ENCODE assay signal across 8 mouse cellular contexts in the genomic region with DNA sequence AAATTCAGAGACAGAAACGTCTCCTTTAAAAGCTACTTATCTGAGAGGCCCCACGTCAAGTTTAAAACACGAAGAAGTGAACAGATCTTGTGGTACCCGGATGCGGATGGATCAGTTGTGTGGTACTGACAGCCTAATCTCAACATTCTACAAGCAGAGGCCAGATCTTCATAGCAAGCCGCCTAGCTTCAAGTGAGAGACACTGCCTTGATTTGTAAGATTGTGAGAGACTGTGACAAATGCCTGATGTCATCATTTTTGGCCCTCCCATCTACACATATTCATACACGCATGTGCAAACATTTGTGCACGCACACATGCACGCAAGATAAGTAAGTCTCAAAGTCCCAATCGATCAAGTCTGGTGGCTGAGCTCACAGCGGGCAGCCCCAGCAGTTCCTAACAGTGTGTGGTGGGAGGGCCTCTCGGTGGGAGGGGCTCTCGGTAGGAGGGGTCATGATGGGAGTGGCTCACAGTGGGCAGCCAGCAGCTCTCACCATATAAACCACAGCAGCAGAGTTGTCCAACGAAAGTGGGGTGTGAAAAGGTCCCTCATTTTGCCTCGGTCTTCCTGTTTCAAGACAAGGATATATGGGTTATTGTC. TPM values are rescaled to one million over a fixed set of nuclear protein-coding genes. Genes with fewer than 3 reads are reported as not detected.
DNase-seq lines count a peak whose midpoint lies in the region; ATAC-seq and TF ChIP-seq lines count a peak whose summit lies in the region.

No protein-coding gene starts in this region.

- H3K9me3 ChIP-seq in forebrain, embryonic 12.5 days = no peaks in the 10 kb centered on the region
- no peaks in the 10 kb centered on the region for H3K9me3 ChIP-seq in forebrain, embryonic 14.5 days (replicated peaks; ENCODE audit: control insufficient read depth, low read length)
- H3K9me3 ChIP-seq in intestine, embryonic 16.5 days (ENCODE audit: control insufficient read depth, low read length) = no peaks in the 10 kb centered on the region

- 0 out of 2 replicates have a peak, but pooled peaks cover 8% of the 10 kb centered on the region for H3K27me3 ChIP-seq in forebrain, embryonic 12.5 days
- no peaks in the 10 kb centered on the region for H3K27me3 ChIP-seq in forebrain, embryonic 14.5 days (replicated peaks; ENCODE audit: control insufficient read depth, insufficient read depth, low read length)
- H3K27me3 ChIP-seq in intestine, embryonic 16.5 days (replicated peaks; ENCODE audit: control insufficient read depth, insufficient read depth, low read length) = no peaks in the 10 kb centered on the region

- no peak overlapping the region for H3K4me3 ChIP-seq in forebrain, embryonic 12.5 days (replicated peaks)
- H3K4me3 ChIP-seq in forebrain, embryonic 14.5 days (ENCODE audit: low read depth, low read length) = no peak overlapping the region
- 0 out of 2 replicates have a peak overlapping the region, but pooled peaks have one; percentile 0 for H3K4me3 ChIP-seq in intestine, embryonic 16.5 days (ENCODE audit: low read length)
- no peak overlapping the region for H3K4me3 ChIP-seq in lung, adult 2 months (replicated peaks; ENCODE audit: extremely low read depth, low read depth, low read length)

- H3K27ac ChIP-seq in forebrain, embryonic 12.5 days = no peak overlapping the region
- H3K27ac ChIP-seq in forebrain, embryonic 14.5 days (ENCODE audit: low read depth, low read length) = no peak overlapping the region
- H3K27ac ChIP-seq in intestine, embryonic 16.5 days (ENCODE audit: low read length) = peak overlapping the region; percentile 76

- no peak overlapping the region for H3K9ac ChIP-seq in forebrain, embryonic 12.5 days
- H3K9ac ChIP-seq in forebrain, embryonic 14.5 days (ENCODE audit: low read length) = no peak overlapping the region
- no peak overlapping the region for H3K9ac ChIP-seq in intestine, embryonic 16.5 days (ENCODE audit: low read depth, low read length)

- 23% methylated on average over 15 of the region's 15 CpGs for WGBS in forebrain, embryonic 12.5 days
- WGBS in forebrain, embryonic 14.5 days = 15% methylated on average over 15 of the region's 15 CpGs
- 12% methylated on average over 15 of the region's 15 CpGs for WGBS in intestine, embryonic 16.5 days
- WGBS in lung, adult 2 months = 11% methylated on average over 15 of the region's 15 CpGs

- H3K4me1 ChIP-seq in forebrain, embryonic 12.5 days = peaks cover 15% of the 10 kb centered on the region
- no peaks in the 10 kb centered on the region for H3K4me1 ChIP-seq in forebrain, embryonic 14.5 days (ENCODE audit: control insufficient read depth, insufficient read depth, low read length)
- peaks cover 12% of the 10 kb centered on the region for H3K4me1 ChIP-seq in intestine, embryonic 16.5 days (ENCODE audit: control insufficient read depth, insufficient read depth, low read length)
- no peaks in the 10 kb centered on the region for H3K4me1 ChIP-seq in lung, adult 2 months (ENCODE audit: control insufficient read depth, insufficient read depth, low read length)

- no peak for TF ChIP-seq CTCF in lung, adult 2 months (IDR thresholded peaks at IDR 0.05; ENCODE audit: insufficient read depth, low read length)

- no peak for DNase-seq in forebrain, embryonic 14.5 days (ENCODE audit: low spot score)
- peak; percentile 67 for DNase-seq in A20 (ENCODE audit: low read depth, low spot score)
- peak; percentile 52 for DNase-seq in embryo, embryonic 11 days
- peak; percentile 30 for DNase-seq in lung, adult 2 months
- peak; percentile 75 for DNase-seq in yolk sac, embryonic 10.5 days (ENCODE audit: low spot score)
- no peak for DNase-seq in cerebellum, postnatal 36 days

- ATAC-seq in forebrain, embryonic 12.5 days (ENCODE audit: low FRiP score) = no peak
- ATAC-seq in forebrain, embryonic 14.5 days = no peak
- peak; percentile 95 for ATAC-seq in intestine, embryonic 16.5 days

- H3K4me2 ChIP-seq in forebrain, embryonic 12.5 days = peak overlapping the region; percentile 24; the same call in 1 of the 2 replicates
- no peak overlapping the region for H3K4me2 ChIP-seq in forebrain, embryonic 14.5 days (ENCODE audit: low read length)
- H3K4me2 ChIP-seq in intestine, embryonic 16.5 days (ENCODE audit: low read depth, low read length) = peak overlapping the region; percentile 17; the same call in 1 of the 2 replicates

- peaks cover 3% of the 10 kb centered on the region; the same call in 1 of the 2 replicates for H3K36me3 ChIP-seq in forebrain, embryonic 12.5 days (replicated peaks)
- H3K36me3 ChIP-seq in forebrain, embryonic 14.5 days (ENCODE audit: control insufficient read depth, insufficient read depth, low read length) = peaks cover 30% of the 10 kb centered on the region
- H3K36me3 ChIP-seq in intestine, embryonic 16.5 days (ENCODE audit: control insufficient read depth, insufficient read depth, low read length) = no peaks in the 10 kb centered on the region

- no peak for TF ChIP-seq POLR2A in lung, adult 2 months (IDR thresholded peaks at IDR 0.05; ENCODE audit: borderline replicate concordance, extremely low read depth, low read depth, low read length)

RNA-seq across cellular contexts. Expression of a gene that starts 23.8 kb away (rescaled TPM):
- 15.8 and 16.9 TPM in 2 replicates for polyA plus RNA-seq in forebrain, embryonic 12.5 days (2016; fragmentation: Nextera tagmentation; extraction: Ambion mirVana)
- 13.9 and 16.9 TPM in 2 replicates for polyA plus RNA-seq in forebrain, embryonic 14.5 days (2014; fragmentation: Nextera tagmentation; extraction: Ambion mirVana)
- 9.1 and 9.3 TPM in 2 replicates for polyA plus RNA-seq in intestine, embryonic 16.5 days (2015; fragmentation: Nextera tagmentation; extraction: Ambion mirVana)
- 17.0 and 19.7 TPM in 2 replicates for polyA plus RNA-seq in lung, adult 2 months (2012; rRNA removed)

RNA-seq across cellular contexts. Expression of a gene that starts 37.9 kb away (rescaled TPM):
- polyA plus RNA-seq in forebrain, embryonic 12.5 days (2016; fragmentation: Nextera tagmentation; extraction: Ambion mirVana) = not detected in 2 replicates
- polyA plus RNA-seq in forebrain, embryonic 14.5 days (2014; fragmentation: Nextera tagmentation; extraction: Ambion mirVana) = not detected in 2 replicates
- 31.0 and 32.5 TPM in 2 replicates for polyA plus RNA-seq in intestine, embryonic 16.5 days (2015; fragmentation: Nextera tagmentation; extraction: Ambion mirVana)
- 0.05 and 0.17 TPM in 2 replicates for polyA plus RNA-seq in lung, adult 2 months (2012; rRNA removed)

RNA-seq across cellular contexts. Expression of a gene that starts 47.7 kb away (rescaled TPM):
- 19.0 and 19.9 TPM in 2 replicates for polyA plus RNA-seq in forebrain, embryonic 12.5 days (2016; fragmentation: Nextera tagmentation; extraction: Ambion mirVana)
- polyA plus RNA-seq in forebrain, embryonic 14.5 days (2014; fragmentation: Nextera tagmentation; extraction: Ambion mirVana) = 16.0 and 16.6 TPM in 2 replicates
- polyA plus RNA-seq in intestine, embryonic 16.5 days (2015; fragmentation: Nextera tagmentation; extraction: Ambion mirVana) = 7.1 and 7.8 TPM in 2 replicates
- 22.1 and 27.3 TPM in 2 replicates for polyA plus RNA-seq in lung, adult 2 months (2012; rRNA removed)

RNA-seq across cellular contexts. Expression of a gene that starts 49.9 kb away (rescaled TPM):
- 40.2 and 45.7 TPM in 2 replicates for polyA plus RNA-seq in forebrain, embryonic 12.5 days (2016; fragmentation: Nextera tagmentation; extraction: Ambion mirVana)
- 60.5 and 80.1 TPM in 2 replicates for polyA plus RNA-seq in forebrain, embryonic 14.5 days (2014; fragmentation: Nextera tagmentation; extraction: Ambion mirVana)
- polyA plus RNA-seq in intestine, embryonic 16.5 days (2015; fragmentation: Nextera tagmentation; extraction: Ambion mirVana) = 1.7 and 2.0 TPM in 2 replicates
- not detected in 2 replicates for polyA plus RNA-seq in lung, adult 2 months (2012; rRNA removed)

Comparison
In these comparisons a context has a peak if more than half of its experiments do, and no peak if none do; other contexts are left out.
1. DNase-seq: peak in A20 (single experiment), embryo, embryonic 11 days (single experiment), lung, adult 2 months (single experiment) and yolk sac, embryonic 10.5 days (single experiment); none in forebrain, embryonic 14.5 days (single experiment) and cerebellum, postnatal 36 days (0 of 2).
2. RNA of a gene that starts 37.9 kb away (polyA plus RNA-seq): 31.0 to 32.5 TPM in intestine, embryonic 16.5 days; 0.05 to 0.17 TPM in lung, adult 2 months, not detected in forebrain, embryonic 14.5 days and not detected in forebrain, embryonic 12.5 days; every median in the first group is over 10 times any median in the second.